Mouse (Mus musculus) liver, embryonic 11.5 days (tissue): ENCODE results near the gene Acsl1. TPM values are rescaled to one million over a fixed set of nuclear protein-coding genes. Genes with fewer than 3 reads are reported as not detected.

ENCODE experiments used
- ATAC-seq: fragments of 200-750 bp; cut with Nextera tagmentation; replicated peaks from 2 replicates; pipeline ENCODE4 v1.8.0; 2017; ENCODE audit warnings: moderate number of reproducible peaks, mild to moderate bottlenecking, moderate TSS enrichment, moderate library complexity; ENCODE audit not compliant: low FRiP score
- DNase-seq: peaks from one replicate; pipeline ENCODE4 v3.0.0-alpha.2; 2017; ENCODE audit warnings: low spot score
- H3K27ac ChIP-seq: fragments of 300-500 bp; sonication (generic); 2 replicates; pipeline ENCODE4 v1.5.1; 2014; ENCODE audit warnings: mild to moderate bottlenecking, low read depth, low read length, control low read depth
- H3K27me3 ChIP-seq: fragments of 300-500 bp; sonication (generic); replicated peaks from 2 replicates; pipeline ENCODE4 v1.6.1; 2014; ENCODE audit warnings: low read length, mixed read lengths; ENCODE audit not compliant: control insufficient read depth, insufficient read depth
- H3K36me3 ChIP-seq: fragments of 300-500 bp; sonication (generic); 2 replicates; pipeline ENCODE4 v1.6.1; 2014; ENCODE audit warnings: mild to moderate bottlenecking, low read length, moderate library complexity, mixed read lengths; ENCODE audit not compliant: control insufficient read depth, insufficient read depth
- H3K4me1 ChIP-seq: fragments of 300-500 bp; sonication (generic); replicated peaks from 2 replicates; pipeline ENCODE4 v1.6.1; 2014; ENCODE audit warnings: low read length, mixed read lengths; ENCODE audit not compliant: control insufficient read depth, insufficient read depth
- H3K4me2 ChIP-seq: fragments of 300-500 bp; sonication (generic); 2 replicates; pipeline ENCODE4 v1.6.1; 2014; ENCODE audit warnings: mild to moderate bottlenecking, control low read depth, moderate library complexity
- H3K4me3 ChIP-seq: fragments of 300-500 bp; sonication (generic); 2 replicates; pipeline ENCODE4 v1.5.1; 2014; ENCODE audit warnings: low read depth, low read length, control low read depth
- H3K9ac ChIP-seq: fragments of 300-500 bp; sonication (generic); 2 replicates; pipeline ENCODE4 v1.6.1; 2014; ENCODE audit warnings: low read depth, low read length, control low read depth
- H3K9me3 ChIP-seq: fragments of 300-500 bp; sonication (generic); 2 replicates; pipeline ENCODE4 v1.6.1; 2016; ENCODE audit warnings: low read length, inconsistent platforms, mixed read lengths; ENCODE audit not compliant: control insufficient read depth
- WGBS: fragments of 180-500 bp; shearing (Covaris S2); extraction: QIAGEN DNeasy Blood & Tissue Kit; methylation state at CpG from one replicate; pipeline ENCODE4 v1.1.7; 2014; 5-methylcytosine and 5-hydroxymethylcytosine counted together
- polyA plus RNA-seq: library from polyadenylated mRNA; unstranded; fragments of >200 nt; fragmentation: Nextera tagmentation; extraction: Ambion mirVana; gene quantifications from 2 replicates; pipeline ENCODE4 v1.2.1, GENCODE M21; 2014

The Acsl1 gene
- polyA plus RNA-seq, 1 experiment from 2014 or later, result 47.3 TPM

DNA sequence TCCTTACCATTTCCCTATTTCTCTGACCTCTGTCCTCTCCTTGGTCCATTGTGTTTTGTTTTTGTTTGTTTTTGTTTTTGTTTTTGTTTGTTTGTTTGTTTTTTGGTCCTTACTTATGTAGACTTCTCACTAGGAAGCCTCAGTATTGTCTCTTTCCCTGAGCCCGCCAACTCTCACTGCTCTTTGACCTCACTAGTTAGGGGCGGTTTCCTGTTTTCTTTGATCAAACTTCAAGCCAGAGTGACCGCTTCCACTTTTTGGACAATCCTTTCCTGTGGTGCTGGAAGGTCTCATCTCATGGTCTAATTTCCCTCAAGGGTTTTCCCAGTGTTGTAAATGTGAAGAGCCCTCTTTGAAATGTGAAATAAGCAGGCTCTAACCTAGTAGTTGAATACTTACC, 33.4 kb downstream of the Acsl1 start:
- no peak overlapping the region for H3K4me3 ChIP-seq
- DNase-seq (no peak), ATAC-seq (no peak)
- peaks cover 30% of the 10 kb centered on the region for H3K4me1 ChIP-seq
- H3K27me3 ChIP-seq, result no peaks in the 10 kb centered on the region
- peak overlapping the region; percentile 29; the same call in 1 of the 2 replicates for H3K27ac ChIP-seq
- peaks cover 6% of the 10 kb centered on the region; the same call in 1 of the 2 replicates for H3K36me3 ChIP-seq
- H3K9ac ChIP-seq, result no peak overlapping the region
- H3K4me2 ChIP-seq, result no peak overlapping the region
- no peaks in the 10 kb centered on the region for H3K9me3 ChIP-seq
- 48% methylated on average over 3 of the region's 3 CpGs for WGBS

DNA sequence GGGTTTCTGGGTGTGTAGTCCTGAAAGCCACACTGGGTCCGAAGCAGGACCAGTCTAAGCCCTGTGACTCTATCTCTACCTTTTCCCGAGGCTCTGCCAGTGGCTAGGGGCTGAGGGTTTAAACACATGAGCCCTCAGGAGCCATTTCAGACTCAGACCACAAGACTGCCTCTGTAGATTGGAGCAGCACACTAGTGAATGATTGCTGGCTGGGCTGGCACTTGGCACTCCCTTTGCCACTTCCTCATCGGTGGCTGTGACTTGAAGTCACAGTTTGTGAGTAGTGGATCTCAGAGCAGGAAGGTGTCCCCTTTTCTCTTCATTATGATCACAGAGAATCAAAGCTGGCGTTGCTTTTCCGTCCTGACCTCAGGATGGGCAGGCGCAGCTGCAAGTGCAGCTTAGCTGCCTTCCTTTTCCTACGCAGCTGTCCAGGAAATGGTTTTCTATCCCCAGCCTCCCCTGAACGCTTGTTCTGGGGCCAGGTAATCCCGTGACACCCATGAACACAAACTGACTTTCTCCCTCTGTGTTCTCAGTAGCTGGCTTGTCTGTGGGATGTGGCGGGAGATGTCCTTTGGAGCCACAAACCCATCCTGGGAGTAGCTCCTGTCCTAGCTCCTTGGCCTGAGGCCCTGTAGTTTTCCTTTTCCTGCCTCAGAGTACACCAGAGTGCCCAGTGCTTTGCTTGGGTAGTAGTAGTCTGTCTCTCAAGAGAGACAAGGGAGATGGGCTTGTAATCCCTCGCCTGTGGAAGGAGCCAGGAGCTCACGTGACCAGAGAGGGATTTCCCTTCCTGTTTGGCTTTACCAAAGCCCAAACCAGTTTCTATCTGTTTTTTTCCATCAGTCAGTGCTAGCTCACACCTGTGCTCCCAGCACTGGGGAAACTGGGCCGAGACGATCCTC, 37.9 kb downstream of the Acsl1 start:
- 79% methylated on average over 14 of the region's 14 CpGs for WGBS
- Histone ChIP-seq H3K27me3 (no peaks in the 10 kb centered on the region), H3K4me1 (peaks cover 3% of the 10 kb centered on the region), H3K4me3 (no peak overlapping the region), H3K4me2 (no peak overlapping the region), H3K9me3 (no peaks in the 10 kb centered on the region), H3K27ac (no peak overlapping the region), H3K36me3 (peaks cover 8% of the 10 kb centered on the region), H3K9ac (no peak overlapping the region)
- no peak for ATAC-seq
- no peak for DNase-seq

DNA sequence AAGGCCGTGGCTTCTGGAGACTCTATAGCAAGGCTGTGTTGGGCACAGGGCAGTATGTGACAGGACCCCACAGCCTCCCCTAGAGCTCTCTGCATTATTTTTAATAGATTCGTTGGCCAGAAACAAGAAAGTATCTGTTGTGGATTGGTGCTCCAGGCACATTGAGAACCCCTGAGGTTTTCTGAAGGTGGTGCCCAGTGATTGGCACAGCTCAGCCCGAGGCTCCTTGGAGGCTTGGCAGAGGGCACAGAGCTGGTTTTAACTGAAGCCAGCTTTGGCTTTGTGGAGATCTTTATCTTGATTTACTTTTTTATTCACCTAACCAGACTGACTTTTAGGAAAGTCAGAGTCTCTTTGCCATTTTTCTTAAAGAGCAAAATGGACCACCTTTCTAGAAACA, 38.6 kb downstream of the Acsl1 start:
- WGBS, result 90% methylated on average over 3 of the region's 3 CpGs
- Histone ChIP-seq H3K4me3 (no peak overlapping the region), H3K36me3 (peaks cover 8% of the 10 kb centered on the region), H3K9ac (no peak overlapping the region), H3K9me3 (no peaks in the 10 kb centered on the region), H3K4me2 (no peak overlapping the region), H3K27ac (no peak overlapping the region), H3K27me3 (no peaks in the 10 kb centered on the region), H3K4me1 (no peaks in the 10 kb centered on the region; the same call in 1 of the 2 replicates)
- ATAC-seq, result no peak
- DNase-seq, result no peak

DNA sequence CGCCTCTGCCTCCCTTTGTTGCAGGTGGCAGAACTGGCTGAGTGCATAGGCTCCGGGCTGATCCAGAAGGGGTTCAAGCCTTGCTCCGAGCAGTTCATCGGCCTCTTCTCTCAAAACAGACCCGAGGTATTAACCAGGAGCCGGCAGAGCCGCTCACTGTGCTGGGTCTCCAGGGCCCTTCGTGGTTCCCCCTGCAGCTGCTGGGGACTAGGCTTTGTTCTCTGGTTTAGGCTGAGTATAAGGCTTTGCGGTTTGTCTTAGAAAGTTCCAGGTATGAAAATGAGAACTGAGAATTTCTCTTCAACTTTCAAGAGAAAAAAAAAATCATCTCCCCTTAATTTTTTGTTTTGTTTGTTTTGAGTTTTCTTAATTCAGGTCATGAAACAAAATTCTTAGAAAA, 40.5 kb downstream of the Acsl1 start:
- H3K9me3 ChIP-seq, result no peaks in the 10 kb centered on the region
- H3K36me3 ChIP-seq, result peaks cover 8% of the 10 kb centered on the region
- no peak overlapping the region for H3K9ac ChIP-seq
- H3K4me3 ChIP-seq, result no peak overlapping the region
- ATAC-seq, result no peak
- H3K27ac ChIP-seq, result no peak overlapping the region
- no peaks in the 10 kb centered on the region for H3K27me3 ChIP-seq
- H3K4me1 ChIP-seq, result no peaks in the 10 kb centered on the region; the same call in 1 of the 2 replicates
- no peak for DNase-seq
- WGBS, result 87% methylated on average over 9 of the region's 9 CpGs
- H3K4me2 ChIP-seq, result no peak overlapping the region

DNA sequence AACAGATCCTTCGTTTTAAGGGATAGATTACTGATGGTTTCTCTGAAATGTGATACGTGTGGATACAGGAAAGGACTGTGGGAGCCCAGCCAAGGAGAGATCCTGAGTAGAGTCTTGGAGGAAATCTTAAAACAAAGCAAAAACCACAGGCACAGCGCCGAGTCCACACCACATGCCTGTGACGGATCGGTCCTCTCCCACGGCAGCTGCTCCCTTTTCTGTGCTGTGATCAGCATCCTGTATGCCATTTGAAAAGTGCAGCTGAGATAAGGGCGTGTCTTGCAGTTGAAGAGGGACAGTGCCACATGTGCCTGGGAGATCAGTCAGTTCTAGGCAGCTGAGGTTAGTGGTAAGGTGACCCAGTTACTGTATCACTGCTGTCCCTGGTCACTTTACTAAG, 41.7 kb downstream of the Acsl1 start:
- Histone ChIP-seq H3K27me3 (no peaks in the 10 kb centered on the region), H3K4me3 (no peak overlapping the region), H3K27ac (no peak overlapping the region), H3K9me3 (no peaks in the 10 kb centered on the region), H3K9ac (no peak overlapping the region), H3K4me1 (no peaks in the 10 kb centered on the region; the same call in 1 of the 2 replicates), H3K4me2 (no peak overlapping the region), H3K36me3 (peaks cover 4% of the 10 kb centered on the region; the same call in 1 of the 2 replicates)
- WGBS, result 51% methylated on average over 8 of the region's 8 CpGs
- DNase-seq, result no peak
- ATAC-seq, result no peak; the same call in 1 of the 2 replicates

DNA sequence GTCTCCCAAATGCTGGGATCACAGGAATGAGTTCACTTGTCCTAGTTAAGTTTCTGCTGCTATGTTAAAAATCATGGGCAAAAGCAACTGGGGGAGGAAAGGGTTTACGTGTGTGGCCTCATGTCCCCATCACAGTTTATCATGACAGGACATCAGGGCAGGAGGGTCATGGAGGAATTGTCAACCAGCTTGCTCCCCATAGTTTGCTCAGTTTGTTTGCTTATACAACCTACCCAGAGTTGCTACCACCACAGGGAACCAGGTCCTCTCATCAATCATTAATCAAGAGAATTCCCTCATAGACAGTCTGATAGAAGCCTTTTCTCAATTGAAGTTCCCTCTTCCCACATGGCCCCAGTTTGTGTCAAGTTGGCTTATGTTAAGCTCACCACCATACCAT, 43.2 kb downstream of the Acsl1 start:
- ATAC-seq, result peak; percentile 51
- WGBS, result 69% methylated on average over 1 of the region's 1 CpGs
- Histone ChIP-seq H3K27me3 (no peaks in the 10 kb centered on the region), H3K36me3 (peaks cover 4% of the 10 kb centered on the region), H3K4me1 (no peaks in the 10 kb centered on the region; the same call in 1 of the 2 replicates), H3K4me2 (no peak overlapping the region), H3K9ac (no peak overlapping the region), H3K4me3 (no peak overlapping the region), H3K27ac (no peak overlapping the region; the same call in 1 of the 2 replicates), H3K9me3 (no peaks in the 10 kb centered on the region)
- DNase-seq, result no peak

DNA sequence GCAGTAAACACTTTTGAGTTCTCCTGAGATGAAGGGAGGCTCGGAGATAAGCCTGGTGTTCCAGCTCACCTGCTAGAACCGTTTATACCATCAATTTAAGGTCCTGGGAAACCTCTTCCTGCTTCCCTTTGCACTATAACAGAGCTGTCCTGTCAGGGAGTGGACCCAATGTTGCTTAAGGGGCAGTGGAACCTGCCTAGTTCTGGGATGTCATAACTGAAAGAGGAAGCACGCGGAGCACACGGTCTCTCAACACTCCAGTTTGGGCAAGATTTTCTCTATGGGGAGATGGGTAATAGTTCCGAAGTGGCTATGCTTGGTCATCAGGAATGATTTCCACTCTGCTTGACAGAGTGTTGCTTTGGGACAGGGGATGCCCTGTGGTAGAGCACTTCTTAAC, 49.8 kb downstream of the Acsl1 start:
- ATAC-seq, result no peak

DNA sequence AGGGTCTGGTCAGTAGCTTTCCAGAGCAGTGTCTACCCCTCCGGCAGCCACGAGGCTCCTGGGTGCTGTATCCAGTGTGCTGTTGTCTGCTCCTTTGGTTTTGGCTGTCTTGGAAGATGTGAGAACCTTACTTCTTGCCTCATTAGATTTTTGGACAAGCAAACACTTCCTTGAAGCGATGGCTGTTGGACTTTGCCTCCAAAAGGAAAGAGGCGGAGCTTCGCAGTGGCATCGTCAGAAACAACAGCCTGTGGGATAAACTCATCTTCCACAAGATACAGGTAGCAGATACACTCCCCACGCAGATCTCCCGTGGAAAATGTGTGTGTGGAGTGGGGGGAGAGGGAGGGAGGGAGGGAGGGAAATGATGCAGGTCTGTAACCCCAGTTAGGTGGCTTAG, 55.3 kb downstream of the Acsl1 start:
- Histone ChIP-seq H3K4me1 (no peaks in the 10 kb centered on the region), H3K9me3 (no peaks in the 10 kb centered on the region), H3K27me3 (no peaks in the 10 kb centered on the region), H3K36me3 (peaks cover 2% of the 10 kb centered on the region; the same call in 1 of the 2 replicates), H3K9ac (no peak overlapping the region), H3K27ac (no peak overlapping the region), H3K4me3 (no peak overlapping the region), H3K4me2 (no peak overlapping the region)
- ATAC-seq (no peak), DNase-seq (no peak)
- whole genome bisulfite sequencing, result 86% methylated on average over 8 of the region's 8 CpGs

More for the DNA sequence above, 49.8 kb downstream of the Acsl1 start:
- Histone ChIP-seq H3K9me3 (no peaks in the 10 kb centered on the region), H3K4me2 (no peak overlapping the region), H3K9ac (no peak overlapping the region), H3K4me1 (no peaks in the 10 kb centered on the region), H3K4me3 (no peak overlapping the region), H3K27me3 (no peaks in the 10 kb centered on the region), H3K27ac (no peak overlapping the region), H3K36me3 (peaks cover 2% of the 10 kb centered on the region; the same call in 1 of the 2 replicates)
- 87% methylated on average over 6 of the region's 6 CpGs for WGBS
- DNase-seq, result no peak

DNA sequence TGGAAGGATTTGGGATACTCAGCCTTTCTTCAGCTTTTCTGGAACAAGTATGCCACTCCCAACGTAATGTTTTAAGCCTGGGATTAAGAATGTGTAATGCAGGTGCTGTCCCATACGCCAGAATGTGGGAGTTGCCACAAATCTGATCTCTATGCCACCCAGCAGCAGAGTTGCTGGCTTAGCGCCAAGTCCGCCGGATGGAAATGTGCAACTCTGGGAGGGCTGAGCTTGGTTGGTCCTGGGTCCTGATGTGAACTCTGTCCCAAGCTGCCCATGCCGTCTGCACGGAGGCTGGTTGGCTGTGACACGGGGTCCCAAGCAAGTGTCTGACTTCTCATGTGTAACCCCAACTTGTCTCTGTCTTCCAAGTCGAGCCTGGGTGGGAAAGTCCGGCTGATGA, 56.0 kb downstream of the Acsl1 start:
- H3K27me3 ChIP-seq, result no peaks in the 10 kb centered on the region
- WGBS, result 84% methylated on average over 10 of the region's 10 CpGs
- no peaks in the 10 kb centered on the region for H3K36me3 ChIP-seq
- H3K4me3 ChIP-seq, result no peak overlapping the region
- ATAC-seq, result no peak
- no peaks in the 10 kb centered on the region for H3K9me3 ChIP-seq
- H3K4me1 ChIP-seq, result no peaks in the 10 kb centered on the region
- H3K4me2 ChIP-seq, result no peak overlapping the region
- H3K27ac ChIP-seq, result no peak overlapping the region
- no peak for DNase-seq
- no peak overlapping the region for H3K9ac ChIP-seq
